Mouse (Mus musculus): ENCODE data around the gene Hsh2d. TPM values are rescaled to one million over a fixed set of nuclear protein-coding genes. Genes with fewer than 3 reads are reported as not detected.

The Hsh2d gene
- 0.08 and 0.17 TPM in 2 replicates for polyA plus RNA-seq (2015; fragmentation: Nextera tagmentation; extraction: Ambion mirVana)

DNA sequence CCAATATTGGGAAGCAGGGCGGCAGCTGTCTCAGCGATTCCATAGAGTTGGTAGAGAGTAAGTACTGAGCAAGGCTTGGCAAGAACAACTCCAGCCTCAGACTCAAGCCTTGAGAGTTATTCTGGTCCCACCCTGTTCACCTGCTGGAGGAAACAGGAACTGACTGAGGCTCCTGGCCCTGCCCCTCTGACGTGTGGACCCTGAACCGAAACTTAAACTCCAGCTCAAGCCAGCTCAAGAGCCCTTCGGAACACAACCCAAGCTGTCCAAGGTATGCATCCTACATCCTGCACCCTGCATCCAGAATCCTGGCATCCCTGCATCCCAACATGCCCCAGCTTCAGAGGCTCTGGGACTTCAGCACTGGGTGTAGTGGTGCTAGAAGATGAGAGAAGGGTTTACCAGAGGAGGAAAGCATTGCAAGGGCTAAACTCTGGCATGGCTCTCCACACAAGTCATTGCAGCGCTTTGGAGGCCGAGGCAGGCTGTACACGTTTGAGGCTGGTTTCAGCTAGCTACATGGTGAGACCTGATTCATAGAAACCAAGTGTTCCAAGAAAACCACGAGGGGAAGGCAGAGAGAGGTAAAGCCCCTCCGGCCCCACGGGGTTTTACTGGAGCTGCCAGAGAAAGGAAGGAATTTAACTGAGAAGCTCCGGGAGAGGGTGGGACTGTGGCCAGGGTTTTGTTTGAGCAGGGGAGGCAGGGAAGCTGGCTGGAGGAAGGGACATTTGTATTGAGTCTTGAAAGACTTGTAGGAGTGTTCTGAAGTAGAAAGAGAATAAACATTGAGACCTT, at the start of gene Hsh2d:
Hsh2d (plus strand) TSS at position 222 of the 798 bp plus-strand sequence.
- Histone ChIP-seq H3K36me3 (no peaks in the 10 kb centered on the region), H3K27me3 (replicated peaks) (no peaks in the 10 kb centered on the region), H3K9me3 (no peaks in the 10 kb centered on the region), H3K4me2 (no peak within 1 kb of the TSS), H3K4me3 (no peak within 1 kb of the TSS), H3K4me1 (no peaks in the 10 kb centered on the region), H3K27ac (replicated peaks) (0 out of 2 replicates have a peak within 1 kb of the TSS, but pooled peaks have one; percentile 8), H3K9ac (no peak within 1 kb of the TSS)
- WGBS, result 62% methylated on average over 12 of the region's 12 CpGs
- no peak for ATAC-seq (ENCODE audit: extremely low read depth, insufficient number of reproducible peaks, low FRiP score, low TSS enrichment)

GRCm38 (mm10) chr8:72143256-72143824, 46.1 kb upstream of the Hsh2d start:
- H3K9me3 ChIP-seq, result no peaks in the 10 kb centered on the region
- no peak overlapping the region for H3K4me2 ChIP-seq
- H3K4me1 ChIP-seq, result peaks cover 52% of the 10 kb centered on the region
- no peaks in the 10 kb centered on the region for H3K27me3 ChIP-seq (replicated peaks)
- peaks cover 100% of the 10 kb centered on the region for H3K36me3 ChIP-seq
- H3K9ac ChIP-seq, result no peak overlapping the region
- WGBS, result 81% methylated on average over 13 of the region's 13 CpGs
- no peak overlapping the region for H3K27ac ChIP-seq (replicated peaks)
- ATAC-seq (ENCODE audit: extremely low read depth, insufficient number of reproducible peaks, low FRiP score, low TSS enrichment), result no peak
- H3K4me3 ChIP-seq, result no peak overlapping the region

GRCm38 (mm10) chr8:72144345-72144975, 45.0 kb upstream of the Hsh2d start:
- H3K4me1 ChIP-seq, result peaks cover 46% of the 10 kb centered on the region
- no peak for ATAC-seq (ENCODE audit: extremely low read depth, insufficient number of reproducible peaks, low FRiP score, low TSS enrichment)
- peaks cover 98% of the 10 kb centered on the region for H3K36me3 ChIP-seq
- 74% methylated on average over 5 of the region's 5 CpGs for WGBS
- no peak overlapping the region for H3K4me2 ChIP-seq
- no peak overlapping the region for H3K4me3 ChIP-seq
- no peaks in the 10 kb centered on the region for H3K9me3 ChIP-seq
- H3K27ac ChIP-seq (replicated peaks), result 0 out of 2 replicates have a peak overlapping the region, but pooled peaks have one; percentile 28
- H3K9ac ChIP-seq, result no peak overlapping the region
- H3K27me3 ChIP-seq (replicated peaks), result no peaks in the 10 kb centered on the region

DNA sequence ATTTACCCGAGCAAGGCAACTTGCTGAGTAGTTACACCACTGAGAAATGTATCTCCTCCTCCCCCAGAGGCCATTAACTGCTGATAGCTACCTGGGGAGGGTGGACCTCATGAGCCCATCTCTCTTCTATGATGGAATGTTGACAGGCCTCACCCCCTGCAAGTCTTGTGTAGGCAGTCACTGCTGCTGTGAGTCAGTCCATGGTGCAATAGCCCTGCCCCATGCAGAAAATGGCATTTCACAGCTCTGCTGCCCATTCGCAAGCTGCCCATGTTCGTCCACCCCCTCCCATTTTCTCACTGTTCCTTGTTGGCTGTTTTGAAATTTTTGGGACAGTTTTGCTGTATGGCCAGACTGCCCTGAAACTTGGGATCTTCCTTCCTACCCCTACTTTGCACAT, 43.9 kb upstream of the Hsh2d start:
- ATAC-seq (ENCODE audit: extremely low read depth, insufficient number of reproducible peaks, low FRiP score, low TSS enrichment), result no peak
- WGBS, result 72% methylated on average over 3 of the region's 3 CpGs
- Histone ChIP-seq H3K4me2 (no peak overlapping the region), H3K4me1 (peaks cover 41% of the 10 kb centered on the region), H3K27me3 (replicated peaks) (no peaks in the 10 kb centered on the region), H3K9ac (peak overlapping the region; percentile 47; the same call in 1 of the 2 replicates), H3K27ac (replicated peaks) (peak overlapping the region; percentile 70; the same call in 1 of the 2 replicates), H3K36me3 (peaks cover 98% of the 10 kb centered on the region), H3K9me3 (no peaks in the 10 kb centered on the region), H3K4me3 (no peak overlapping the region)

DNA sequence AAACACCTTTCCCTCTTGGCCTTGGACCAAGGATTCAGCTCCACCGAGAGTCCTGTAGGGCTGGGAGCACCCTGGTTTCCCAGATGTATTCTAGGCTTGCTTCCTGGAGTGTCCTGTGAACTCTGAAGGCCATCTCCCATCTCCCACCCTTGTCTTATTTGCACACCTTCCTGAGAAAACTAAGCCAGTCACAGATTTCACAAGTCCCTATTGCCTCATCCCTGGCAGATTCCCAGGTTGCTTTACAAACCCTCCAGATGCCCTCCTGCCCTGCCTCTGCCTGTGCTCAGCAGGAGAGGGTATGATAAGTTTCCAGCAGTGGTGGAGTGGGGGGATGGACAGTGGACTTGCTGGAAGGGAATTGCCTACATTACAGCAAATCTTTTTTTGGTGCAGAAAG, 43.4 kb upstream of the Hsh2d start:
- H3K4me1 ChIP-seq, result peaks cover 41% of the 10 kb centered on the region
- no peak overlapping the region for H3K4me3 ChIP-seq
- peak overlapping the region; percentile 47 for H3K9ac ChIP-seq
- H3K36me3 ChIP-seq, result peaks cover 98% of the 10 kb centered on the region
- WGBS, result 62% methylated on average over 1 of the region's 1 CpGs
- H3K4me2 ChIP-seq, result no peak overlapping the region
- H3K9me3 ChIP-seq, result no peaks in the 10 kb centered on the region
- H3K27me3 ChIP-seq (replicated peaks), result no peaks in the 10 kb centered on the region
- H3K27ac ChIP-seq (replicated peaks), result peak overlapping the region; percentile 70
- no peak for ATAC-seq (ENCODE audit: extremely low read depth, insufficient number of reproducible peaks, low FRiP score, low TSS enrichment)

- Histone ChIP-seq H3K36me3 (peaks cover 98% of the 10 kb centered on the region), H3K4me3 (no peak overlapping the region), H3K4me1 (peaks cover 41% of the 10 kb centered on the region), H3K9ac (0 out of 2 replicates have a peak overlapping the region, but pooled peaks have one; percentile 38), H3K4me2 (no peak overlapping the region), H3K27ac (replicated peaks) (peak overlapping the region; percentile 70), H3K27me3 (replicated peaks) (no peaks in the 10 kb centered on the region), H3K9me3 (no peaks in the 10 kb centered on the region)
- no peak for ATAC-seq (ENCODE audit: extremely low read depth, insufficient number of reproducible peaks, low FRiP score, low TSS enrichment)
- WGBS, result 81% methylated on average over 3 of the region's 3 CpGs
Measured at GRCm38 (mm10) chr8:72146556-72146955, 42.9 kb upstream of the Hsh2d start.

GRCm38 (mm10) chr8:72147266-72147665, 42.2 kb upstream of the Hsh2d start:
- Histone ChIP-seq H3K36me3 (peaks cover 98% of the 10 kb centered on the region), H3K4me3 (no peak overlapping the region), H3K4me2 (no peak overlapping the region), H3K9me3 (no peaks in the 10 kb centered on the region), H3K4me1 (peaks cover 38% of the 10 kb centered on the region), H3K27ac (replicated peaks) (peak overlapping the region; percentile 70), H3K9ac (0 out of 2 replicates have a peak overlapping the region, but pooled peaks have one; percentile 38), H3K27me3 (replicated peaks) (no peaks in the 10 kb centered on the region)
- no peak for ATAC-seq (ENCODE audit: extremely low read depth, insufficient number of reproducible peaks, low FRiP score, low TSS enrichment)
- 33% methylated on average over 2 of the region's 2 CpGs for WGBS

- Histone ChIP-seq H3K27me3 (replicated peaks) (no peaks in the 10 kb centered on the region), H3K27ac (replicated peaks) (no peak overlapping the region), H3K4me2 (no peak overlapping the region), H3K4me1 (peaks cover 32% of the 10 kb centered on the region), H3K9me3 (no peaks in the 10 kb centered on the region), H3K9ac (no peak overlapping the region), H3K4me3 (no peak overlapping the region), H3K36me3 (peaks cover 98% of the 10 kb centered on the region)
- 81% methylated on average over 1 of the region's 1 CpGs for WGBS
- ATAC-seq (ENCODE audit: extremely low read depth, insufficient number of reproducible peaks, low FRiP score, low TSS enrichment), result no peak
Measured at GRCm38 (mm10) chr8:72149056-72149455, 40.4 kb upstream of the Hsh2d start.

GRCm38 (mm10) chr8:72151418-72152078, 37.9 kb upstream of the Hsh2d start:
- Histone ChIP-seq H3K27me3 (replicated peaks) (no peaks in the 10 kb centered on the region), H3K4me3 (no peak overlapping the region), H3K4me2 (no peak overlapping the region), H3K27ac (replicated peaks) (no peak overlapping the region), H3K9me3 (no peaks in the 10 kb centered on the region), H3K4me1 (peaks cover 13% of the 10 kb centered on the region), H3K36me3 (peaks cover 76% of the 10 kb centered on the region), H3K9ac (no peak overlapping the region)
- ATAC-seq (ENCODE audit: extremely low read depth, insufficient number of reproducible peaks, low FRiP score, low TSS enrichment), result no peak
- WGBS, result 69% methylated on average over 3 of the region's 3 CpGs

GRCm38 (mm10) chr8:72153382-72153781, 36.1 kb upstream of the Hsh2d start:
- peaks cover 59% of the 10 kb centered on the region for H3K36me3 ChIP-seq
- H3K9ac ChIP-seq, result no peak overlapping the region
- H3K9me3 ChIP-seq, result no peaks in the 10 kb centered on the region
- no peak overlapping the region for H3K4me3 ChIP-seq
- no peak overlapping the region for H3K27ac ChIP-seq (replicated peaks)
- no peaks in the 10 kb centered on the region for H3K4me1 ChIP-seq
- no peak overlapping the region for H3K4me2 ChIP-seq
- H3K27me3 ChIP-seq (replicated peaks), result no peaks in the 10 kb centered on the region
- no peak for ATAC-seq (ENCODE audit: extremely low read depth, insufficient number of reproducible peaks, low FRiP score, low TSS enrichment)

GRCm38 (mm10) chr8:72158096-72158495, 31.3 kb upstream of the Hsh2d start:
- ATAC-seq (ENCODE audit: extremely low read depth, insufficient number of reproducible peaks, low FRiP score, low TSS enrichment), result no peak
- no peak overlapping the region for H3K9ac ChIP-seq
- H3K27me3 ChIP-seq (replicated peaks), result no peaks in the 10 kb centered on the region
- H3K27ac ChIP-seq (replicated peaks), result no peak overlapping the region
- H3K4me3 ChIP-seq, result no peak overlapping the region
- no peaks in the 10 kb centered on the region for H3K9me3 ChIP-seq
- whole genome bisulfite sequencing, result 78% methylated on average over 2 of the region's 2 CpGs
- H3K36me3 ChIP-seq, result peaks cover 13% of the 10 kb centered on the region
- H3K4me1 ChIP-seq, result peaks cover 26% of the 10 kb centered on the region
- no peak overlapping the region for H3K4me2 ChIP-seq

Data from heart, embryonic 13.5 days (tissue).